Mouse (Mus musculus) cortical plate, adult 2 months (tissue): Measurements from ENCODE around the gene Cstf1.

Source experiments
- CTCF ChIP-seq: fragments of 200-500 bp; IDR thresholded peaks from 2 replicates; pipeline ENCODE4 v1.5.1; 2011; ENCODE audit warnings: mild to moderate bottlenecking, control low read depth, low read length; ENCODE audit not compliant: insufficient read depth; ENCODE audit errors: extremely low read depth
- POLR2A ChIP-seq: fragments of 200-500 bp; IDR thresholded peaks from 2 replicates; pipeline ENCODE4 v1.6.1; 2011; ENCODE audit warnings: mild to moderate bottlenecking, low read length, control low read depth; ENCODE audit not compliant: insufficient read depth; ENCODE audit errors: extremely low read depth

DNA sequence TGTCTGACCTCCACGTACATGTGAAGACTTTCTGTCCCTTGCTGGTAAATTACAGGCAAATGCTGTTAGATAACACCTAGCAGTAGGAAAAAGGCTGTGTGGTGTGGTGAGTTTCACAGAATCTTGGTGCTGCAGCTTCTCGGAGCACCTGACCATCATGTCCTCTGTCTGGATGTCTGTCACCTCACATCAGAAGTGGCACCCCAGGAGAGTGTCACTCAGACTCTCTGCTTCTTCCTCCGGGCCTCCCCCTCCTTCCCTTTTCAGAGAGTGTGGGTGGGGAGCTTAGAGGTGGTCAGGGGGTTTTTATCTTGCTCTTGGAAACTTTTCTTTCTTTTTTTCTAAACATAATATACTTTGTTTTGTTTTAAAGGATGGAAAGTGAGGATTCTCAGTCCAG lies 34.5 kb downstream of the Cstf1 start:
- TF ChIP-seq CTCF (no peak), POLR2A (no peak)
